Mouse (Mus musculus) liver, adult 2 months (tissue): ENCODE data around the gene Wdr1.

Experiments
- CTCF ChIP-seq: fragments of 200-500 bp; IDR thresholded peaks from 2 replicates; pipeline ENCODE4 v1.5.1; 2011; ENCODE audit warnings: low read depth, low read length, control low read depth
- POLR2A ChIP-seq: fragments of 200-500 bp; IDR thresholded peaks from 2 replicates; pipeline ENCODE4 v1.6.1; 2011; ENCODE audit warnings: low read length, control low read depth; ENCODE audit not compliant: insufficient read depth; ENCODE audit errors: extremely low read depth

DNA sequence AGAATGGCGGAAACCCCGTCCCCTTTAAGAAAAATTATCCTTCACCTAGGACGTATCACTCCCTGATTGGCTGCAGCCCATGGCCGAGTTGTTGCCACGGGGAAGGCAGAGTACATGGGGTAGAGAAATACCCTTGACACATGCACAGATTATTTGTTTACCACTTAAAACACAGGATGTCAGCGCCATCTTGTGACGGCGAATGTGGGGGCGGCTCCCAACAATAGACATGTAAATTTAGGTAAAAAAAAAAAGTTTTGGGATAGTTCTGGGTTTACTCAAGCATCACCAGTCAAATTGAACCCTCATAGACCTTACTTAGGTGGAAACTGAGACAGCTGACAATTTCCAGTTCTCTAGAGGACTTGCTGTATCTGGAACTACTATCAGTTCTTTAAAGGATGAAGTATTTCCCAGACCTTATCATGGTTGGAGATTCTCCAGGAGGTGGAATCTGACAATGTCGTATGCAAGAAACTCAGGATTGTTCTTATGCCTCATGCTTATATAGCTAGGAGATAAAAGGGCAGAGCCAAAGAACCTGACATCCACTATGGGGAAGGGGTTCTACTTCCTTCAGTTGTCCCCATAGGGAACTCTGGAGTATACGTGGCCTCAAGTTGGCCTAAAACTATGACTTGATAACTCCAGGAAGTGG, 35.8 kb upstream of the Wdr1 start:
- TF ChIP-seq CTCF (no peak), POLR2A (no peak)
